ENCODE assay signal across 17 mouse cellular contexts in the genomic region with DNA sequence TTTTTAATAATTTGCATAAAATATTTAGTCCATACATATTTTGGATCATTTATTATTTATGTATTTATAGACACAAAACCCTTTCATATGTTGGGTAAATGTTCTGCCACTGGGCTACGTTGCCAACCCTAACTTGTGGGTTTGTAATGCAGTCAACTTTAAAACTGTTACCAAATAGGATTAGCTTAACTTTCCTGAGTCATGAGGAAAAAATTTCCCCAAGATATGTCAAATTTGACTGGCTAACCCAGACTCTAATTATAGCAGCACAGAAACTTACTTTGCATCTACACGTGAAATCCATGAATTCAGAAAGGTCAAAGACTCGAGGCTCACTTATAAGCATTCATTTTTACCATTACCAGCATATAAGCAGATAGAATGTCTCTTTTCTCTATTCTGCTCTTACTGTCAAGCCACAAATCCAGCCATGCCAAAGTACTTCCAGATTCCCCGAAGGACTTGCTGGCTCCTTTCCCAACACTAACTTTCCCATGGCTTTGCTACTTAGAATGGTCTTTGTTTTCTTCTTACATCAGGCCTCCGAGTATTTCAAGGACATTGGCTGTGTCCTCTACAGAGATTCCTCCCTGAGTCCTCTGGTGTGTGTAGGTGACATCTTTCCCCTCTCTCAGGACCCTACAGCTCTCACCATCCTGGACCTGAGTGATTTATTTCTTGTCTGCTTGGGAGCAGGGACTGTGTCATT.
DNase-seq lines count a peak whose midpoint lies in the region; ATAC-seq and TF ChIP-seq lines count a peak whose summit lies in the region.
"Had no signal": no experiment of that assay in that cellular context is flagged by ENCODE, and none has a peak within 500 bp of the region (broad histone marks: within the 10 kb centered on the region; RNA-seq: fewer than 3 reads in every experiment).

No protein-coding gene starts in this region.

- no peak overlapping the region for H3K27ac ChIP-seq in forebrain, embryonic 14.5 days (ENCODE audit: low read depth, low read length)
- no peak overlapping the region for H3K27ac ChIP-seq in forebrain, embryonic 12.5 days
- no peak overlapping the region for H3K27ac ChIP-seq in lung, postnatal 0 days (ENCODE audit: low read length)
- H3K27ac ChIP-seq in heart, embryonic 10.5 days: 0 out of 2 replicates have a peak overlapping the region, but pooled peaks have one; percentile 36
- H3K27ac ChIP-seq: forebrain, embryonic 15.5 days; kidney, embryonic 15.5 days; liver, embryonic 14.5 days; midbrain, embryonic 12.5 days; neural tube, embryonic 13.5 days had no signal

- H3K27me3 ChIP-seq in forebrain, embryonic 14.5 days (replicated peaks; ENCODE audit: control insufficient read depth, insufficient read depth, low read length): no peaks in the 10 kb centered on the region
- no peaks in the 10 kb centered on the region for H3K27me3 ChIP-seq in forebrain, embryonic 12.5 days
- H3K27me3 ChIP-seq in lung, postnatal 0 days (replicated peaks; ENCODE audit: insufficient read depth, low read length): no peaks in the 10 kb centered on the region
- no peaks in the 10 kb centered on the region for H3K27me3 ChIP-seq in heart, embryonic 10.5 days (ENCODE audit: insufficient read depth, poor library complexity, severe bottlenecking)
- H3K27me3 ChIP-seq: forebrain, embryonic 15.5 days; kidney, embryonic 15.5 days; midbrain, embryonic 12.5 days; neural tube, embryonic 13.5 days had no signal

- no peak overlapping the region for H3K4me2 ChIP-seq in forebrain, embryonic 14.5 days (ENCODE audit: low read length)
- H3K4me2 ChIP-seq in forebrain, embryonic 12.5 days: no peak overlapping the region
- H3K4me2 ChIP-seq in lung, postnatal 0 days (replicated peaks; ENCODE audit: low read depth, low read length): no peak overlapping the region
- H3K4me2 ChIP-seq: forebrain, embryonic 15.5 days; kidney, embryonic 15.5 days; midbrain, embryonic 12.5 days; neural tube, embryonic 13.5 days had no signal

- TF ChIP-seq POLR2A in lung, adult 2 months (IDR thresholded peaks at IDR 0.05; ENCODE audit: borderline replicate concordance, extremely low read depth, low read depth, low read length): no peak

- H3K4me1 ChIP-seq in forebrain, embryonic 14.5 days (ENCODE audit: control insufficient read depth, insufficient read depth, low read length): 0 out of 2 replicates have a peak, but pooled peaks cover 3% of the 10 kb centered on the region
- no peaks in the 10 kb centered on the region for H3K4me1 ChIP-seq in forebrain, embryonic 12.5 days
- H3K4me1 ChIP-seq in lung, postnatal 0 days (ENCODE audit: insufficient read depth, low read depth, low read length): no peaks in the 10 kb centered on the region
- H3K4me1 ChIP-seq in lung, adult 2 months (ENCODE audit: control insufficient read depth, insufficient read depth, low read length): no peaks in the 10 kb centered on the region
- peaks cover 4% of the 10 kb centered on the region; the same call in 1 of the 2 replicates for H3K4me1 ChIP-seq in heart, embryonic 10.5 days
- H3K4me1 ChIP-seq: midbrain, embryonic 12.5 days had no signal

- H3K9ac ChIP-seq in forebrain, embryonic 14.5 days (ENCODE audit: low read length): no peak overlapping the region
- no peak overlapping the region for H3K9ac ChIP-seq in forebrain, embryonic 12.5 days
- no peak overlapping the region for H3K9ac ChIP-seq in lung, postnatal 0 days (replicated peaks; ENCODE audit: low read depth)
- H3K9ac ChIP-seq: forebrain, embryonic 15.5 days; kidney, embryonic 15.5 days; liver, embryonic 14.5 days; midbrain, embryonic 12.5 days; neural tube, embryonic 13.5 days had no signal

- no peak for TF ChIP-seq CTCF in lung, postnatal 0 days (IDR thresholded peaks at IDR 0.05)
- TF ChIP-seq CTCF in lung, adult 2 months (IDR thresholded peaks at IDR 0.05; ENCODE audit: insufficient read depth, low read length): no peak

- H3K9me3 ChIP-seq in forebrain, embryonic 14.5 days (replicated peaks; ENCODE audit: control insufficient read depth, low read length): no peaks in the 10 kb centered on the region
- H3K9me3 ChIP-seq in forebrain, embryonic 12.5 days: no peaks in the 10 kb centered on the region
- H3K9me3 ChIP-seq in lung, postnatal 0 days (ENCODE audit: low read length): no peaks in the 10 kb centered on the region
- H3K9me3 ChIP-seq in heart, embryonic 10.5 days: no peaks in the 10 kb centered on the region
- H3K9me3 ChIP-seq: forebrain, embryonic 15.5 days; G1E; kidney, embryonic 15.5 days; midbrain, embryonic 12.5 days; neural tube, embryonic 13.5 days had no signal

- no peak for ATAC-seq in forebrain, embryonic 14.5 days
- no peak for ATAC-seq in forebrain, embryonic 12.5 days (ENCODE audit: low FRiP score)
- ATAC-seq in lung, postnatal 0 days: no peak
- ATAC-seq: forebrain, embryonic 15.5 days had no signal

- peak; percentile 22 for DNase-seq in forebrain, embryonic 14.5 days (ENCODE audit: low spot score)
- DNase-seq in lung, postnatal 0 days (ENCODE audit: low spot score): peak; percentile 44
- no peak for DNase-seq in lung, adult 2 months
- DNase-seq in heart, embryonic 10.5 days (ENCODE audit: low spot score): no peak
- peak; percentile 8 for DNase-seq in skeletal muscle tissue, adult 2 months (ENCODE audit: low read depth, low spot score)
- DNase-seq in layer of hippocampus, adult 8-10 months (ENCODE audit: low spot score in 2 of 2): no peak
- DNase-seq in frontal cortex, postnatal 10 days (ENCODE audit: low spot score in 2 of 2): no peak
- DNase-seq: adrenal gland, adult 2 months; embryo, embryonic 11 days; right cerebral cortex, postnatal 14 days had no signal

- no peak overlapping the region for H3K4me3 ChIP-seq in forebrain, embryonic 14.5 days (ENCODE audit: low read depth, low read length)
- no peak overlapping the region for H3K4me3 ChIP-seq in forebrain, embryonic 12.5 days (replicated peaks)
- no peak overlapping the region for H3K4me3 ChIP-seq in lung, postnatal 0 days (ENCODE audit: low read depth, low read length)
- no peak overlapping the region for H3K4me3 ChIP-seq in lung, adult 2 months (replicated peaks; ENCODE audit: extremely low read depth, low read depth, low read length)
- no peak overlapping the region for H3K4me3 ChIP-seq in heart, embryonic 10.5 days
- H3K4me3 ChIP-seq: forebrain, embryonic 15.5 days; kidney, embryonic 15.5 days; midbrain, embryonic 12.5 days; neural tube, embryonic 13.5 days had no signal

- TF ChIP-seq EP300 in lung, postnatal 0 days (IDR thresholded peaks at IDR 0.05): no peak

- H3K36me3 ChIP-seq in forebrain, embryonic 14.5 days (ENCODE audit: control insufficient read depth, insufficient read depth, low read length): no peaks in the 10 kb centered on the region
- H3K36me3 ChIP-seq in forebrain, embryonic 12.5 days (replicated peaks): no peaks in the 10 kb centered on the region
- H3K36me3 ChIP-seq in lung, postnatal 0 days (ENCODE audit: insufficient read depth, low read length): no peaks in the 10 kb centered on the region
- no peaks in the 10 kb centered on the region for H3K36me3 ChIP-seq in heart, embryonic 10.5 days
- H3K36me3 ChIP-seq: forebrain, embryonic 15.5 days; G1E; kidney, embryonic 15.5 days; midbrain, embryonic 12.5 days; neural tube, embryonic 13.5 days had no signal

- WGBS in forebrain, embryonic 14.5 days: 75% methylated on average over 5 of the region's 5 CpGs
- WGBS in forebrain, embryonic 12.5 days: 81% methylated on average over 5 of the region's 5 CpGs
- 32% methylated on average over 5 of the region's 5 CpGs for whole genome bisulfite sequencing in lung, postnatal 0 days
- WGBS in lung, adult 2 months: 40% methylated on average over 5 of the region's 5 CpGs
- WGBS in heart, embryonic 10.5 days: 62% methylated on average over 5 of the region's 5 CpGs

Comparison
In these comparisons a context has a peak if more than half of its experiments do, and no peak if none do; other contexts are left out.
1. DNase-seq: peak in forebrain, embryonic 14.5 days (single experiment), lung, postnatal 0 days (single experiment) and skeletal muscle tissue, adult 2 months (single experiment); none in lung, adult 2 months (single experiment), heart, embryonic 10.5 days (single experiment), layer of hippocampus, adult 8-10 months (0 of 2) and frontal cortex, postnatal 10 days (0 of 2).